Mouse (Mus musculus): ENCODE measurements around the gene Lefty1.

- TF ChIP-seq CTCF (conservative IDR thresholded peaks at IDR 0.05; ENCODE audit: insufficient read depth, insufficient read length, low read depth, low read length) (no peak), POLR2A (IDR thresholded peaks at IDR 0.05; ENCODE audit: low read depth, low read length) (no peak)
These were observed at the start of gene Lefty1 for GRCm38 (mm10) chr1:180934467-180935419.

Data from kidney, adult 2 months (tissue).